Mouse (Mus musculus) skeletal muscle tissue, adult 2 months (tissue): Measurements from ENCODE around the gene Vmn1r189.
"Not testable (repeated sequence)": the region's sequence is repeated elsewhere in the genome, so short reads cannot be mapped to it uniquely, and the experiment has no call there.

ENCODE experiments used
- DNase-seq: peaks from one replicate; pipeline ENCODE4 v3.0.0-alpha.2; 2012; ENCODE audit warnings: low read depth, low spot score

Gene Vmn1r189

DNA sequence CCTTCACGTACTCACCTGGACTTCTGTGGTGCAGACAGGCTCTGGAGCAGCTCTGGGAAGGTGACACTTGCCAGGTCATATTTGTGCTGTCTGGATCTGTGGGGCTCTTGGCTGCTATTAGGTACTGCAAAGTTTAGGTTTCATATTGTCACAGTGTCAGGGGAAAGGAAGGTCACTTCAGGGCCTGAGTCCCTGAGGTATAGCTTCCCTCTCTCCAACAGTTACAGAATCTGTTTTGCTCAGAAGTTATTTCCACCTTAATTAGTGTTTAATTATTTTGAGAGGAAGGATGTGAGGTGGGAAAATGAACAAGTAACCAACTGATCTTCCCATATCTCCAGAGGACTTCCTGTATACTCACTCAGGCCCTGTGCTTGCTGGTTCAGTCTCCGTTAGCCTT is at the start of gene Vmn1r189:
Gene Vmn1r189 (minus strand): TSS at position 101 of the 400 bp plus-strand sequence.
- DNase-seq, result not testable (repeated sequence)

DNA sequence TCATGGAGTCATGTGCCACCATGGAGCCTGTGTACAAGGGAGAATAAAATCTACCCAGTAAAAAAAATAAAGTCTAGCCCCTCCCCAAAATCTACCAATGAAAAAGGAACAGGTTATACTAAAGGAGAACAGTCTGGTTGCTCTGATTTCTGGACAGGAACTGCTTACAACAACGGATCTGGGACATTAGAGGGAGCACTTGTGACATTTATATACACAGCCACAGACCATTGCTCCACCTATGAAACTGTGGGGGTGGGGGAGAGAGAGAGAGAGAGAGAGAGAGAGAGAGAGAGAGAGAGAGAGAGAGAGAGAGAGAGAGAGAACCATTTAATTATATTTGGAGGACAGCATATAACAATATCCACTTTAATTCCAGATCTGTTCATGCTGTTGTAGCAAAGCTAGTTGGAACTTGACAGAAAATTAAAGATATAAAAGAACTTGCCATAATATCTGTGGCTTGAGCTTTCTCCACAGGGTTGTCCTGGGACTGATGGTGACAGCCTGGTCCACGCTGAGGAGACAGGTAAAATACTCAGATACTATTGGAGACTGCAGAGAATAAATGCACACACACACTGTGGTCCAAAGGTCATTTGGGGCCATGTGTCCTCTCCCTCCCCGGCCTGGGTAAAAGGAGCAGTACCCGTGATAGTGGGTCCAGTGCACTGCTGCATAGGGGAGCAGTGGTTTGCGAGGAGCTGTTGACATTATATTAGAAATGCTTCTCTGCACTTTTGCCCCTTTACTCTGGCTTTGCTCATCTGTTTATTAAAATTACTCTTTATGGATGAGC is 31.1 kb upstream of the Vmn1r189 start:
- not testable (repeated sequence) for DNase-seq

DNA sequence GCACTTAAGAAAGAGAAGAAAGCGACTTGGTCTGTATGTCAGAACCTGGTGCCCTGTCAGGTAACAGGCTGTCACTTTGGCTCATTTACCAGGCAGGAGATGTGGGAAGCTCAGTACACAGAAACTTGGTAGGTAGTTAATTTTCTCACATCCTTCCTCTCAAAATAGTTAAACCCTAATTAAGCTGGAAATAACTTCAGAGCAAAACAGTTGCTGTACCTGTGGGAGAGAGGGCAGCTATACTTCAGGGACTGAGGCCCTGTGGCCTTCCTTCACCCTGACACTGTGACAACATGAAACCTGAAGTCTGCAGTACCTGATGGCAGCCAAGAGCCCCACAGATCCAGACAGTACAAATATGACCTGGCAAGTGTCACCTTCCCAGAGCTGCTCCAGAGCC is 21.5 kb downstream of the Vmn1r189 start, which contains the start of gene Vmn1r188:
Gene Vmn1r188 (plus strand): TSS at position 301 of the 400 bp plus-strand sequence.
- not testable (repeated sequence) for DNase-seq

DNA sequence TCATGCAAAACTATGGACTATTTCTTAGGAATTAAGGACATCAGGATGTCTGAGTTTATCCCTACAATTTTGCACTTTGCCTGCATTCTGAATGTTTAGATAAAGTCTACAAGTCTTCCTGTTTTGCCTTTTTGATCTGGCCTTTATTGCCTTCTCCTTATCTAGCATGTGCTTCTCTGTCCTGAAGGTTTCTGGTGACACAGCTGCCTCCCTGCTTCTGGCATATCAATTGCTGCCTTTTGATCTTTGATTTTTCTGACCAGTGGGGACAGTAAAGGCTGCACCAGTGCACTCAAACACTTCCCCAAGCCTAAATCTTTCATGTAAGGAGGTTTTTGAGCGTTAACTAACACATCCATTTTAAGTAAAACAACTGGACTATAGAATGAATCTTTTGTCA is 42.2 kb downstream of the Vmn1r189 start:
- DNase-seq, result no peak

DNA sequence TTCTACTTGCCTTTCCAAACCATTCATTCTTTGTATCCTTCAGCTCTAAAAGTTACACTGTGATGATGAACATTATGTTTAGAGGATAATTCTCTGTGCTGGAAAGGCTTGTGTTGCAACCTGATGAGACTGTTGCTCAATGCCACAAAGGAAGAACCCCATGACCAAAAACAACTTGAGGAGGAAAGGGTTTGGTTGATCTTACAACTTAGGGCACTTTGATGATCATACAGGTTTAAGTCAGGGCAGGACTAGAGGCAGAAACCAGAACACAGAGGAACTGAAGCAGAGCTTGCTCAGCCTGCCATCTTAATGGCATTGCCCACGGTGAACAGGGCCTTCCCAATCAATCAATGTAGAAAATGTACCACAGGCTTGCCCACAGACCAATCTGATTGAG is 44.2 kb downstream of the Vmn1r189 start:
- DNase-seq, result no peak

DNA sequence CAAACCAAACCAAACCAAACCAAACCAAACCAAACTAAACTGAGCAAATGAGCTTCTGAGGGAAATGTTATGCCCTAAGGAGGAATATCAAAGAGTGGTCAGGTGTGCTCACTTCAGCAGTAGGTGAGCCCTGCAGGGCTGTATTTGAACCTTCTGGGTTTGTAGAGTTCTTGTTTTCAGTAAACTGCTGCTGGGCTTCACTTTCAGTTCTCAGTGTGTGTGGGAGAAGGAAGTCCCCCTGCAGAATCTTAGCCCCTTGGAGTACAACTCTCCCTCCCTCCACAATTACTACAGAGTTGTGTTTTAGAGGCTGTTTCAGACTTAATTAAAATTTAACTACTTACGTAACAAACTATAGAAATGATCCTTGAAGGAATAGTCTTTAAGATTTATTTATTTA is 51.9 kb downstream of the Vmn1r189 start:
- DNase-seq, result no peak

DNA sequence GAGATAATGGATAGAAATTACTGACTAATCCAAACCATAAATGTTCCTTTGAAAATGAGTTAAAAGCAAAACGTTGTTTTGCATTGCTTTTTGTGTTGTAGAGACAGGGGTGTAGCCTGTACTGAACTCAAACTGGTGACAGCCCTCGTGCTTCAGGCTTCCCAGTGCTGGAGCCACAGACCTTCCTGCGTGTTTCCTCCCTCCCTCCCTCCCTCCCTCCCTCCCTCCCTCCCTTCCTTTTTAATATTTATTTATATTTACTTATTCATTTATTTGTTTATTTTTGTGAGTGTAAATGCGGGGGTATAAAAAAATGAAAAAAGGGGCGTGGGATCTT is 54.1 kb downstream of the Vmn1r189 start:
- DNase-seq, result no peak

DNA sequence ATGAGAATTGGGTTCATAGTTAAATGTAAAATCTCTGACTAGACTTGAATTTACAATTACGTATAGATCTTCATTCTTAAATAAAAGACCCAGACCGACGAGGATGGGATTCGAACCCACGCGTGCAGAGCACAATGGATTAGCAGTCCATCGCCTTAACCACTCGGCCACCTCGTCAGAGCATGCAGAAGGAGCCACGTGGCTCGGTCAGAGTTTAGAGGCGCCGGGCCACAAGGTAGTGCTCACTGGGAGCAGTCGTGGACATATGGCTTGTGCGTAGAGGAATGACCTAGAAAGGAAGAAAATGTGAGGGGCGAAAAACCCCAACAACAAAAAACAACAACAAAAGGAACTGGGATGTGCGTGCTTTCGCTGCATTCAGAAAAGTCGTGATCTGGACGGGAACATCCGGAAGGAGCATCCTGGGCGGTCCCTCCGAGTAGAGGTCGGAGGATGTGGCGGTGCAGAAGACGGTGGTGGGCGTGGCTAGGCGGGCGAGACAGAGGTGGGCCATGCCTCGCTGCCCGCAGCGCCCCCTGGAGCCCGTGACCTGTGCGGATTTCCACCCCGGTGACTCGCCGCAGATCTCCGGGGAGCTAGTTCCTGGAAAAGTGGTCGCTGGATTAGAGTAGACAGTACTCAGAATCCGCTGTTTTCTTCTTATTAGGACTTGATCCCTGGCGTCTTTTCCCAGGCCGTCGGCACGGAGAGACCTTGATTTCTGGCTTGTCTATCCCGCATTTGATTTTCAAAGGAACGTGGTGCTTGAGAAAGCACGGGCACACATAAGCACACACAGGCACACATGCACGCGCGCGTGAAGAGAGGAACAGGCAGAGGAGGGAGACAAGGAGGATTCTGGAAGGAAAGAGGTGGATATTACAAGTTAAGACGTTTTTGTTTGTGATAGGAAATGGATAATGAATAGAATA is 54.8 kb downstream of the Vmn1r189 start:
- peak; percentile 66 for DNase-seq
